Mouse (Mus musculus) embryo, embryonic 11.5 days (tissue): ENCODE results near the gene Ntsr2.
"Not testable (repeated sequence)": the region's sequence is repeated elsewhere in the genome, so short reads cannot be mapped to it uniquely, and the experiment has no call there.

Experiments
- DNase-seq: peaks from one replicate; pipeline ENCODE4 v3.0.0-alpha.2; 2012; ENCODE audit warnings: low read depth, low spot score

The Ntsr2 gene

GRCm38 (mm10) chr12:16648273-16648672 lies 4.9 kb upstream of the Ntsr2 start:
- DNase-seq = no peak

- no peak for DNase-seq
Observed at GRCm38 (mm10) chr12:16649819-16650218, 3.4 kb upstream of the Ntsr2 start.

GRCm38 (mm10) chr12:16655604-16656003 lies 2.4 kb downstream of the Ntsr2 start:
- no peak for DNase-seq

GRCm38 (mm10) chr12:16656906-16657875 lies 4.0 kb downstream of the Ntsr2 start:
- DNase-seq = no peak

DNA sequence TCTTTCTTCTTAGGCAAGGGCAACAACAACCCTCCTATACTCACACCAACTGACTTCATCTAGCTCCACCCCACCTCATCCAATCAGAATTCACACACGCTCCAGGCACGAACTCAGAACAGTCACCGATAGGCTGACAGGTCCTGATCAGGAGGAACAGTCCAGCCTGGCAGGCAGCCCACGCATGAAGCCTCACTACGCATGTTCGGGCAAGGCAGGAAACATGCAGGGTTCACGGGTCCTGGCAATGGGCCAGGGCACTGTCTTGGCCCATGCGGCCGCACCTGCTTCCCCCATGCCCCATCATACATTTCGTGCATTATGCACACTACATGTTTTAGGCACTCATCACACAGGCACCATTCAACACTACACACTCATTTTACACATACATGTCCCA lies 8.3 kb downstream of the Ntsr2 start:
- no peak for DNase-seq

DNA sequence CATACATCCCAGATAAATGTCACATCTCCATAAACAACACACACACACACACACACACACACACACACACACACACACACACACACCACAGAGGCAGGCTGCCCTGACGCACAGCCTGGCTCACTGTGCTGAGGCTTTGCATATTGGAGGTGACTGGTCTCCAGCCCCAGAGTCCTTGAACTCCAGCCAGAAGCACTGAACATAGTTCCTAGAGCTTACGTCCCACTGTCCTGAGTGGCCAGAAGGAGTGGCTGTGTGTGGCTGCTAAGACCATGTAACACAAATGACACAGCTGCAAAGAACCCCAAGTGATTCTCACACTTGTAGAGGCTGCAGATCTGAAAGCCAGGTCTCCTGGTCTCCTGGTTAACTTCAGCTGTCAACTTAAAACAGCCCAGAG lies 8.8 kb downstream of the Ntsr2 start:
- DNase-seq = no peak

GRCm38 (mm10) chr12:16662955-16663585 lies 9.9 kb downstream of the Ntsr2 start:
- DNase-seq = no peak

DNA sequence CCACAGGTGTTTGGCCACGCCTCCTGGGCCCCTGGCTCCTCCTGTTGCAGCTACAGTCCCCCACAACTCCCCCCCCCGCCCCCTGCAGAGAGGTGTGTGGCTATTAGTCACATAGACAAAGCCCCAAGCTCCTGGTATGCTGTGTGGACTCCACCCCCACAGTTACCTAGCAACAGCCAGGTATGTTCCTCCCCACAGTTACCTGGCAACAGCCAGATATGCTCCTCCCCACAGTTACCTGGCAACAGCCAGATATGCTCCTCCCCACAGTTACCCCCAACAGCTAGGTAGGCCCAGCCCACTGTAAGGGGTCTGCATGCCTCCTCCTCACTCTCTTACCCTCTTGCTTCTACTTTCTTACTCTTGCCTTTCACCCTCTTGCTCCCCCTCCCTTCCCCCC lies 11.8 kb downstream of the Ntsr2 start:
- no peak for DNase-seq

DNA sequence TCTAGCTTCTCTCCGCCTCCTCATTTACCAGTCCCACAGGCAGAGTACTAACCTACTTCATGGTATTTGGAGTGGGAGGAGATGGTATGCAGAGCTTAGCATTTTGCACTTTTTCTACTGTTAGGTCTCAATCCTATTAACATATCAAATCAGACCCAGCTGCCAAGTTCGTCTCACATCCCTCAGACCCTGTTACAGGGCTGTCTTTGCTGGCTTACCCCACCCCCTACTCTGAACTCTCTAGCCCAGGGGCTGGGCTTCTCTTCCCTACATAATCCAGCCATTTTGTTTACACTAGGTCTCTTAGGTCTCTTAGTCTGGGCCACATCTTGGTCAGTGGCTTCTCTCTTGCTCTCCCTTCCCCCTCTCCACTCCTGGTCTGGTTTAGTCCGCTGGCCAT lies 16.0 kb downstream of the Ntsr2 start:
- DNase-seq = no peak

DNA sequence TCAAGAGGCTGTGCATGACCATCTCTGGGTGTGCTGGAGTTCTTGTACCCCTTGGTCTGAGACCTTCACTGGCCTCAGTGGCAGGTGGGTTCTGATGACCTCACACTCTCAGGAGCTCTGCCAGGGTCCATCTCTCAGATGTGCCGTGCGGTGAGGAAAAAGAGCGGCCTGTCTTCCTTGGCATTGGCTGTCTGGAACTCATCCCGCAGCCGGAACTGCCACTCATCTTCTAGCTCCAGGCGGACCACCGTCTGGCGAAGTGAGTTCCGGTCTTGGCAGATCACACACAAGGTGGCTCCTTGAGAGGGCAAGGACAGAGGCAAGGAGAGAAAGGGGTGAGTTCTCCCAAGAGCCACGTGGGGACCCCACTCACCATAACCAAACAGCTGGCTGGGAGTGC lies 19.1 kb downstream of the Ntsr2 start:
- DNase-seq = no peak

DNA sequence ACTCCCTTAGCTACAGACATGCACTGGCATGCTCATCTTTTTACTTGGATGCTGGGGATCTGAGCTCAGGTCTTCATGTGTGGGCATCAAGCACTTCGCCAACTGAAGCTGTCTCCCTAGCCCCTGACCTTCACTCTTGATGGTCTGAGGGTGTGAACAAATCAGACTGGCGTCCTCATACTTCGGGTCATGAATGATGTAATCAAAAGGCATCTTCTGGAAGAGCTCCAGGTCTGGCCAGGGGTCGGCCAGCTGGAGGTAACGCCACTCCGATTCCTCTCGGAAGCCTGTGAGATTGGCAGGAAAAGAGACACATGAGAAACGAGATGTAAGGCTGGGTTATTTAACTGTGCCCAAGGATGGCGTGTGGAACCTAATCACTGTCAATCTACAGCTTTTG lies 37.4 kb downstream of the Ntsr2 start:
- no peak for DNase-seq

GRCm38 (mm10) chr12:16694783-16695182 lies 41.6 kb downstream of the Ntsr2 start:
- DNase-seq = no peak

- not testable (repeated sequence) for DNase-seq
Observed at GRCm38 (mm10) chr12:16695252-16695651, 42.1 kb downstream of the Ntsr2 start.

DNA sequence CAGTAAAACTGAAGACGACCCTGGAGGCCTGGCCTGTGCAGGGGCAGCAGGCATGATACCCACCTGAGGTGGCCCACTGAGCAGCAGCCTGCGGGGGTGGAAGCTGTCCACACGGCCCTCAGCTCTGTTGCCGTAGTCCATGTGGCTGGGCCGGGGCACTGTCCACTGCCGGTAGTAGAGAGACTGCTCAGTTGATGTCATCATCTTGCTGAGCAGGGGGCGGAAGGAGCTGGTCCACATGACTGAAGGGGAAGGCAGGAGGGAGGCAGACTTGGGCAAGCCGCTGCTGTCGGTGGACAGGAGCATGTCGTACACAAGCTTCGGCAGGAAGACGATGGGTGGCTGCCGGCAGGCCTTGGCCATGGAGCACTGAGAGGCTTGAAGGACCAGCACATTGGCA lies 43.0 kb downstream of the Ntsr2 start:
- DNase-seq = no peak

DNA sequence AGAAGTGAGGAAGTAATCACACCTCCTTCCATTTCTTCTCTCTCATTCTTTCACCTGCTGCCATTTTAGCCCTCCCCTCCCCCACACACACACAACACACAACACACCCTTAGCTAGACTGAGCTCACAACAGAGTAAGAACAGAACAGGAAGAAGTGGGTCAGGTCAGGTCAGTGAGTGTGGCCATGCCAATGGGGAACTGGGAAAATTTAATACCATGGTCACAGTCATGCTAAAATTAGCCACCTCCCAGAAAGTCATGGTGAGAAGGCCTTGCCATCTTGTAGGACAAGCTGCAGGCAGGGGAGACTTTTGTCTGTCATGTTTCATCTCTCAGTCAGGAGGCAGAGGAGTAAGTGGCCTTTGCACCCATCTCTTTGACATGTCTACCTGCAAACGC lies 45.5 kb downstream of the Ntsr2 start:
- DNase-seq = no peak
